Mouse (Mus musculus): ENCODE measurements around the gene Ldhb.
"Not testable (repeated sequence)": the region's sequence is repeated elsewhere in the genome, so short reads cannot be mapped to it uniquely, and the experiment has no call there.

Gene Ldhb

GRCm38 (mm10) chr6:142507785-142508162 lies at the start of gene Ldhb:
TSS of gene Ldhb (minus strand) at chr6:142507957.
- DNase-seq (ENCODE audit: low read depth, low spot score), result peak; percentile 89

- DNase-seq (ENCODE audit: low read depth, low spot score), result no peak
Measured at GRCm38 (mm10) chr6:142555988-142556387, 48.2 kb upstream of the Ldhb start.

- no peak for DNase-seq (ENCODE audit: low read depth, low spot score)
Measured at GRCm38 (mm10) chr6:142551482-142551881, 43.7 kb upstream of the Ldhb start.

- DNase-seq (ENCODE audit: low read depth, low spot score), result no peak
Measured at GRCm38 (mm10) chr6:142550871-142551270, 43.1 kb upstream of the Ldhb start.

- no peak for DNase-seq (ENCODE audit: low read depth, low spot score)
Measured at GRCm38 (mm10) chr6:142548377-142548776, 40.6 kb upstream of the Ldhb start.

GRCm38 (mm10) chr6:142545132-142545531 lies 37.4 kb upstream of the Ldhb start:
- DNase-seq (ENCODE audit: low read depth, low spot score), result no peak

- DNase-seq (ENCODE audit: low read depth, low spot score), result no peak
Measured at GRCm38 (mm10) chr6:142543648-142544047, 35.9 kb upstream of the Ldhb start.

- DNase-seq (ENCODE audit: low read depth, low spot score), result no peak
Measured at GRCm38 (mm10) chr6:142542800-142543175, 35.0 kb upstream of the Ldhb start.

- DNase-seq (ENCODE audit: low read depth, low spot score), result no peak
Measured at GRCm38 (mm10) chr6:142542082-142542799, 34.5 kb upstream of the Ldhb start.

GRCm38 (mm10) chr6:142540561-142541160 lies 32.9 kb upstream of the Ldhb start:
- DNase-seq (ENCODE audit: low read depth, low spot score), result no peak

- no peak for DNase-seq (ENCODE audit: low read depth, low spot score)
Measured at GRCm38 (mm10) chr6:142540131-142540530, 32.4 kb upstream of the Ldhb start.

GRCm38 (mm10) chr6:142538503-142538902 lies 30.7 kb upstream of the Ldhb start:
- no peak for DNase-seq (ENCODE audit: low read depth, low spot score)

GRCm38 (mm10) chr6:142533412-142533811 lies 25.7 kb upstream of the Ldhb start:
- no peak for DNase-seq (ENCODE audit: low read depth, low spot score)

GRCm38 (mm10) chr6:142532686-142533085 lies 24.9 kb upstream of the Ldhb start:
- DNase-seq (ENCODE audit: low read depth, low spot score), result no peak

GRCm38 (mm10) chr6:142532141-142532540 lies 24.4 kb upstream of the Ldhb start:
- DNase-seq (ENCODE audit: low read depth, low spot score), result no peak

- no peak for DNase-seq (ENCODE audit: low read depth, low spot score)
Measured at GRCm38 (mm10) chr6:142530378-142530777, 22.6 kb upstream of the Ldhb start.

- DNase-seq (ENCODE audit: low read depth, low spot score), result no peak
Measured at GRCm38 (mm10) chr6:142529680-142530079, 21.9 kb upstream of the Ldhb start.

- no peak for DNase-seq (ENCODE audit: low read depth, low spot score)
Measured at GRCm38 (mm10) chr6:142527931-142528562, 20.3 kb upstream of the Ldhb start.

GRCm38 (mm10) chr6:142524635-142525308 lies 17.0 kb upstream of the Ldhb start:
- no peak for DNase-seq (ENCODE audit: low read depth, low spot score)

GRCm38 (mm10) chr6:142521591-142522110 lies 13.9 kb upstream of the Ldhb start:
- no peak for DNase-seq (ENCODE audit: low read depth, low spot score)

GRCm38 (mm10) chr6:142519110-142519509 lies 11.4 kb upstream of the Ldhb start:
- no peak for DNase-seq (ENCODE audit: low read depth, low spot score)

GRCm38 (mm10) chr6:142515379-142515778 lies 7.6 kb upstream of the Ldhb start:
- not testable (repeated sequence) for DNase-seq (ENCODE audit: low read depth, low spot score)

Data from WW6 (cell line).